Comparison of ENCODE assay signal across 7 mouse cellular contexts in genomic region chr17:46160686-46161085, GRCm38 (mm10). TPM values are rescaled to one million over a fixed set of nuclear protein-coding genes. Genes with fewer than 3 reads are reported as not detected.
DNase-seq lines count a peak whose midpoint lies in the region; ATAC-seq lines count a peak whose summit lies in the region.

Gene Gtpbp2, plus strand, starts transcription at chr17:46161032.

- intact Hi-C loops in gastrocnemius, postnatal 14 days (cut with DNase I; ENCODE audit: low total_unique reads): no loop called here
- intact Hi-C loops in left cerebral cortex, postnatal 10 days (cut with DNase I): loop anchor here (10.0 kb wide), 1 partner anchor 426 kb away; the partner anchor contains the start of gene 1600014C23Rik

- peak; percentile 80 to 85 for DNase-seq in adrenal gland, adult 18-20 months (ENCODE audit: low spot score in 2 of 2)
- peak; percentile 100 for DNase-seq in embryo, embryonic 10.5 days (ENCODE audit: low spot score)
- peak; percentile 94 for DNase-seq in gastrocnemius, postnatal 14 days
- DNase-seq in left cerebral cortex, postnatal 10 days (ENCODE audit: extremely low spot score in 1 of 2, low spot score in 2 of 2): peak; percentile 96 to 99
- DNase-seq in right cerebral cortex, postnatal 4 days: peak; percentile 85

- ATAC-seq in inflammation-experienced regulatory T-cells, adult 6 months: peak; percentile 88
- ATAC-seq in megakaryocyte-erythroid progenitor cell, adult 5-6 weeks (replicated peaks; ENCODE audit: low FRiP score, low TSS enrichment, poor library complexity, severe bottlenecking): peak; percentile 85

RNA-seq across cellular contexts. Expression of gene Gtpbp2, which starts in this region (rescaled TPM):
- 10 to 100 TPM; 75.8 to 79.5 TPM for total RNA-seq in adrenal gland, adult 18-20 months (2021)
- total RNA-seq in gastrocnemius, postnatal 14 days (2021): 10 to 100 TPM; 45.4 to 56.3 TPM
- 10 to 100 TPM; 47.8 to 71.3 (median 51.3) TPM for polyA plus RNA-seq in inflammation-experienced regulatory T-cells, adult 6 months (2017; shearing (Covaris generic))
- total RNA-seq in left cerebral cortex, postnatal 10 days (2021): 100 to 1,000 TPM in 1 of 2 experiments, 10 to 100 TPM in 1; 86.6 to 101 TPM
- 47.9 and 52.5 TPM in 2 replicates for total RNA-seq in megakaryocyte-erythroid progenitor cell, adult 5-6 weeks (2014; fragmentation: Nextera tagmentation)
- 23.7 and 24.6 TPM in 2 replicates for total RNA-seq in megakaryocyte-erythroid progenitor cell, adult 5-6 weeks (2017)

Comparison
In these comparisons a context has a peak if more than half of its experiments do, and no peak if none do; other contexts are left out.
1. Peak in every context shown above with its lines: DNase-seq and ATAC-seq.